Mouse (Mus musculus) testis, adult 2 months (tissue): ENCODE data around the gene Chdh.

Source experiments
- CTCF ChIP-seq: fragments of 200-500 bp; IDR thresholded peaks from 2 replicates; pipeline ENCODE4 v1.5.1; 2012; ENCODE audit warnings: low read depth, mild to moderate bottlenecking, inconsistent platforms, low read length, moderate library complexity; ENCODE audit not compliant: control insufficient read depth, insufficient read depth, insufficient replicate concordance
- POLR2A ChIP-seq: fragments of 200-500 bp; IDR thresholded peaks from 2 replicates; pipeline ENCODE4 v1.6.1; 2012; ENCODE audit warnings: low read depth, mild to moderate bottlenecking, inconsistent platforms, low read length, moderate library complexity; ENCODE audit not compliant: control insufficient read depth

GRCm38 (mm10) chr14:29996000-29996751, 12.6 kb upstream of the Chdh start:
- TF ChIP-seq POLR2A (no peak), CTCF (no peak)
